Mouse (Mus musculus) bone marrow, adult 2 months (tissue): ENCODE results near the gene Slc26a8. TPM values are rescaled to one million over a fixed set of nuclear protein-coding genes. Genes with fewer than 3 reads are reported as not detected.

Experiments used
- H3K27ac ChIP-seq: fragments of 200-500 bp; 2 replicates; pipeline ENCODE4 v1.5.1; 2012; ENCODE audit warnings: low read depth, mild to moderate bottlenecking, control low read depth, inconsistent platforms, low read length; ENCODE audit not compliant: control insufficient read depth, poor library complexity, insufficient read depth
- H3K4me1 ChIP-seq: fragments of 200-500 bp; 2 replicates; pipeline ENCODE4 v1.6.1; 2011; ENCODE audit warnings: low read length; ENCODE audit not compliant: control insufficient read depth, insufficient read depth
- H3K4me3 ChIP-seq: fragments of 200-500 bp; replicated peaks from 2 replicates; pipeline ENCODE3; 2011; ENCODE audit warnings: mild to moderate bottlenecking, low read depth, low read length, control low read depth; ENCODE audit not compliant: control insufficient read depth
- CTCF ChIP-seq: fragments of 200-500 bp; IDR thresholded peaks from 2 replicates; pipeline ENCODE4 v1.5.1; 2011; ENCODE audit warnings: low read length, control low read depth; ENCODE audit not compliant: control insufficient read depth, insufficient read depth
- POLR2A ChIP-seq: fragments of 200-500 bp; IDR thresholded peaks from 2 replicates; pipeline ENCODE4 v1.6.1; 2011; ENCODE audit warnings: low read depth, mild to moderate bottlenecking, control low read depth, low read length, borderline replicate concordance; ENCODE audit not compliant: control insufficient read depth
- WGBS: fragments of 180-500 bp; shearing (Covaris S2); methylation state at CpG from one replicate; pipeline ENCODE4 v1.1.7; 2018; 5-methylcytosine and 5-hydroxymethylcytosine counted together
- polyA plus RNA-seq: library from polyadenylated mRNA; stranded (reverse); fragments of >200 nt; gene quantifications from 2 replicates; pipeline ENCODE4 v1.2.4, GENCODE M21; 2011; ENCODE audit warnings: low replicate concordance; ENCODE audit not compliant: missing spikeins, insufficient read depth, insufficient read length

Gene Slc26a8
- polyA plus RNA-seq, 1 experiment = 5.3 TPM

- WGBS = 44% methylated on average over 1 of the region's 1 CpGs
- TF ChIP-seq CTCF (no peak), POLR2A (no peak)
- Histone ChIP-seq H3K27ac (peak overlapping the region; percentile 66; the same call in 1 of the 2 replicates), H3K4me1 (peaks cover 7% of the 10 kb centered on the region; the same call in 1 of the 2 replicates), H3K4me3 (no peak overlapping the region)
Observed at GRCm38 (mm10) chr17:28683601-28684000, 6.4 kb downstream of the Slc26a8 start.

- Histone ChIP-seq H3K27ac (peak overlapping the region; percentile 83), H3K4me3 (peak overlapping the region; percentile 25), H3K4me1 (peaks cover 8% of the 10 kb centered on the region; the same call in 1 of the 2 replicates)
- TF ChIP-seq POLR2A (no peak), CTCF (no peak)
- WGBS = 46% methylated on average over 13 of the region's 13 CpGs
Observed at GRCm38 (mm10) chr17:28682311-28683084, 7.5 kb downstream of the Slc26a8 start.

- 73% methylated on average over 6 of the region's 6 CpGs for WGBS
- TF ChIP-seq POLR2A (no peak), CTCF (no peak)
- Histone ChIP-seq H3K27ac (no peak overlapping the region), H3K4me3 (no peak overlapping the region), H3K4me1 (no peaks in the 10 kb centered on the region)
Observed at GRCm38 (mm10) chr17:28659564-28659963, 30.5 kb downstream of the Slc26a8 start.

GRCm38 (mm10) chr17:28657936-28658335 lies 32.1 kb downstream of the Slc26a8 start:
- Histone ChIP-seq H3K4me1 (no peaks in the 10 kb centered on the region), H3K4me3 (no peak overlapping the region), H3K27ac (no peak overlapping the region)
- WGBS = 16% methylated on average over 4 of the region's 4 CpGs
- TF ChIP-seq POLR2A (no peak), CTCF (no peak)

- Histone ChIP-seq H3K27ac (no peak overlapping the region), H3K4me3 (no peak overlapping the region), H3K4me1 (no peaks in the 10 kb centered on the region)
- TF ChIP-seq CTCF = no peak
- no peak for TF ChIP-seq POLR2A
- 86% methylated on average over 3 of the region's 3 CpGs for WGBS
Observed at GRCm38 (mm10) chr17:28650268-28650667, 39.8 kb downstream of the Slc26a8 start.

- Histone ChIP-seq H3K4me3 (no peak overlapping the region), H3K27ac (no peak overlapping the region), H3K4me1 (no peaks in the 10 kb centered on the region; the same call in 1 of the 2 replicates)
- TF ChIP-seq CTCF (peak; percentile 66), POLR2A (no peak)
- 49% methylated on average over 6 of the region's 6 CpGs for WGBS
Observed at GRCm38 (mm10) chr17:28648607-28649370, 41.2 kb downstream of the Slc26a8 start.

- 72% methylated on average over 3 of the region's 3 CpGs for WGBS
- H3K4me3 ChIP-seq = no peak overlapping the region
- TF ChIP-seq POLR2A (no peak), CTCF (no peak)
- no peaks in the 10 kb centered on the region; the same call in 1 of the 2 replicates for H3K4me1 ChIP-seq
- no peak overlapping the region for H3K27ac ChIP-seq
Observed at GRCm38 (mm10) chr17:28646221-28646620, 43.8 kb downstream of the Slc26a8 start.

GRCm38 (mm10) chr17:28644112-28644511 lies 45.9 kb downstream of the Slc26a8 start:
- Histone ChIP-seq H3K4me3 (no peak overlapping the region), H3K27ac (no peak overlapping the region), H3K4me1 (no peaks in the 10 kb centered on the region; the same call in 1 of the 2 replicates)
- WGBS = 16% methylated on average over 4 of the region's 4 CpGs
- TF ChIP-seq POLR2A = no peak
- TF ChIP-seq CTCF = no peak
